Mouse (Mus musculus) heart, embryonic 10.5 days (tissue): ENCODE measurements around the gene Gm17571. TPM values are rescaled to one million over a fixed set of nuclear protein-coding genes. Genes with fewer than 3 reads are reported as not detected.

Experiments used
- DNase-seq: peaks from one replicate; pipeline ENCODE4 v3.0.0-alpha.2; 2017; ENCODE audit warnings: low spot score
- H3K27ac ChIP-seq: fragments of 300-500 bp; sonication (generic); 2 replicates; pipeline ENCODE4 v1.5.1; 2016; ENCODE audit warnings: mild to moderate bottlenecking
- H3K27me3 ChIP-seq: fragments of 300-500 bp; sonication (generic); 2 replicates; pipeline ENCODE4 v1.6.1; 2016; ENCODE audit warnings: mild to moderate bottlenecking; ENCODE audit not compliant: poor library complexity, insufficient read depth, severe bottlenecking
- H3K36me3 ChIP-seq: fragments of 300-500 bp; sonication (generic); 2 replicates; pipeline ENCODE4 v1.6.1; 2016; ENCODE audit warnings: mild to moderate bottlenecking, moderate library complexity
- H3K4me1 ChIP-seq: fragments of 300-500 bp; sonication (generic); 2 replicates; pipeline ENCODE4 v1.6.1; 2016; ENCODE audit warnings: mild to moderate bottlenecking
- H3K4me3 ChIP-seq: fragments of 300-500 bp; sonication (generic); 2 replicates; pipeline ENCODE4 v1.5.1; 2016; ENCODE audit warnings: mild to moderate bottlenecking, moderate library complexity
- H3K9me3 ChIP-seq: fragments of 300-500 bp; sonication (generic); 2 replicates; pipeline ENCODE4 v1.6.1; 2016; ENCODE audit warnings: mild to moderate bottlenecking, moderate library complexity
- WGBS: fragments of 180-500 bp; shearing (Covaris S2); methylation state at CpG from one replicate; pipeline ENCODE4 v1.1.7; 2016; 5-methylcytosine and 5-hydroxymethylcytosine counted together
- polyA plus RNA-seq: library from polyadenylated mRNA; unstranded; fragments of >200 nt; fragmentation: Nextera tagmentation; extraction: Ambion mirVana; gene quantifications from 2 replicates; pipeline ENCODE4 v1.2.1, GENCODE M21; 2016

The Gm17571 gene
- not detected in 2 replicates for polyA plus RNA-seq

GRCm38 (mm10) chr9:13446703-13447285, at the start of gene Gm17571:
Gene Gm17571, minus strand, starts transcription at chr9:13446753.
- 0 out of 2 replicates have a peak within 1 kb of the TSS, but pooled peaks have one; percentile 5 for H3K27ac ChIP-seq
- H3K27me3 ChIP-seq, result no peaks in the 10 kb centered on the region
- peaks cover 31% of the 10 kb centered on the region for H3K4me1 ChIP-seq
- WGBS, result 59% methylated on average over 4 of the region's 4 CpGs
- H3K9me3 ChIP-seq, result no peaks in the 10 kb centered on the region
- H3K4me3 ChIP-seq, result no peak within 1 kb of the TSS
- no peaks in the 10 kb centered on the region for H3K36me3 ChIP-seq
- no peak for DNase-seq

- Histone ChIP-seq H3K27ac (no peak overlapping the region), H3K36me3 (no peaks in the 10 kb centered on the region), H3K9me3 (no peaks in the 10 kb centered on the region), H3K4me3 (no peak overlapping the region), H3K4me1 (peaks cover 29% of the 10 kb centered on the region), H3K27me3 (no peaks in the 10 kb centered on the region)
- no peak for DNase-seq
Observed at GRCm38 (mm10) chr9:13495530-13495929, 49.0 kb upstream of the Gm17571 start.

GRCm38 (mm10) chr9:13493746-13494145, 47.2 kb upstream of the Gm17571 start:
- no peaks in the 10 kb centered on the region for H3K9me3 ChIP-seq
- DNase-seq, result no peak
- H3K27me3 ChIP-seq, result no peaks in the 10 kb centered on the region
- 89% methylated on average over 2 of the region's 2 CpGs for WGBS
- no peak overlapping the region for H3K4me3 ChIP-seq
- H3K27ac ChIP-seq, result no peak overlapping the region; the same call in 1 of the 2 replicates
- H3K4me1 ChIP-seq, result peaks cover 32% of the 10 kb centered on the region
- no peaks in the 10 kb centered on the region for H3K36me3 ChIP-seq

DNA sequence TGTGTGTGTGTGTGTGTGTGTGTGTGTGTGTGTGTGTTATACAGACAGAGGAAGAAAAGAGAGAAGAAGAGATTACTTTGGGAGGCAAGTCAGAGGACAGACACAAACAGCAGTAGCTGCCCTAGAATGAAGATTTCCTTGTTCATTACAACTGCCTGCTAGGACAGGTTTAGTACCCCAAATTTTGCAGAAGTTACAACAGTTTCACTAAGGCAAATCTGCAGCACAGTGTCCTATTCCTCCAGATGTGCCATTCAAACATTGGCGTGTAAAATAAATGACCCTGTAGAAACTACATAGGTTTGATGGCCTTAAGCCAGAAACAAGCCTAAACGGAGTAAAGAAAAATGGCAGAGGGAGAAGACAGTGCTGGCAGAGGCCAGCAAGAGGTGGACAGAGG, 46.3 kb upstream of the Gm17571 start:
- 83% methylated on average over 2 of the region's 2 CpGs for WGBS
- H3K9me3 ChIP-seq, result no peaks in the 10 kb centered on the region

DNA sequence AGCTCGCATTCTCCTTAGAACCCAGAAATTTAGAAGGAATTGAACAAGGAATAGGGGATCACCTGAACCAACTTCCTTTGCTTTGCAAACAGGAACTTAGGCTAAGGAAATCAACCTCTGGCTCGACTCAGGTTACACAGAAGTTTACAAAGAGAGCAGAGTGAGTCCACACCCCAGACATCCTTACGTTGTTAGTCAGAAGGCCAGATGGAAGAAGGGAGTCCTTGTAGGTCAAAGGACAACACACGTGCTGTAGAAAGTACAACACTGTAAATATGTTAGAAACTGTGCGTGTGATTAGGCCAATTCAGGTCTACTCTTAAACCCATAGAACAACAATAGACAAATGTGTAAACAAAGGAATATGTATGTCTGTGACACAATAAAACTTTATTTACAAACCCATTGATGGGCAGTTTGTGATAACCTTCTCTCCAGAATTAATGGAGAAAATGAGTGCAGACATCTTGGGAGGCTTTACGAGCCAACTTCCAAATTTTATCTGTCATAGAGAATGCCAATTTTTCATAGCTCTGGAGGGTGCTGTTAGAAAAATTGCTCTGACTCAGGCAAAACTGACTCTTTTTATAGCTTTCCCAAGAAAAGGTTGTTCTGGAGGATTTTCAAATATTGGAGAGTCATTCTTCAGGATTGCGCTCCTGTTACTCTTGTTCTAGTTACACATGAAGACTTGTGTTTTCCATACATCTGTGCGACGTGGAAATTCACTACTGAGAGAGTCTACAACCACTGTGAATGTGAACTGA, 45.5 kb upstream of the Gm17571 start:
- Histone ChIP-seq H3K27ac (no peak overlapping the region), H3K4me1 (peaks cover 18% of the 10 kb centered on the region), H3K36me3 (no peaks in the 10 kb centered on the region), H3K27me3 (no peaks in the 10 kb centered on the region), H3K9me3 (no peaks in the 10 kb centered on the region), H3K4me3 (no peak overlapping the region)
- 79% methylated on average over 9 of the region's 9 CpGs for WGBS
- no peak for DNase-seq

More for the DNA sequence above, 46.3 kb upstream of the Gm17571 start:
- Histone ChIP-seq H3K4me1 (peaks cover 24% of the 10 kb centered on the region), H3K4me3 (no peak overlapping the region), H3K27ac (no peak overlapping the region), H3K36me3 (no peaks in the 10 kb centered on the region), H3K27me3 (no peaks in the 10 kb centered on the region)
- no peak for DNase-seq

GRCm38 (mm10) chr9:13491107-13491506, 44.6 kb upstream of the Gm17571 start:
- no peak overlapping the region for H3K27ac ChIP-seq
- WGBS, result 70% methylated on average over 1 of the region's 1 CpGs
- no peak for DNase-seq
- peaks cover 13% of the 10 kb centered on the region for H3K4me1 ChIP-seq
- H3K36me3 ChIP-seq, result no peaks in the 10 kb centered on the region
- no peaks in the 10 kb centered on the region for H3K9me3 ChIP-seq
- H3K4me3 ChIP-seq, result no peak overlapping the region
- no peaks in the 10 kb centered on the region for H3K27me3 ChIP-seq

GRCm38 (mm10) chr9:13485914-13486313, 39.4 kb upstream of the Gm17571 start:
- no peaks in the 10 kb centered on the region for H3K27me3 ChIP-seq
- peaks cover 31% of the 10 kb centered on the region for H3K4me1 ChIP-seq
- no peak for DNase-seq
- 71% methylated on average over 1 of the region's 1 CpGs for WGBS
- H3K36me3 ChIP-seq, result no peaks in the 10 kb centered on the region
- H3K4me3 ChIP-seq, result no peak overlapping the region
- H3K9me3 ChIP-seq, result no peaks in the 10 kb centered on the region
- 0 out of 2 replicates have a peak overlapping the region, but pooled peaks have one; percentile 57 for H3K27ac ChIP-seq

DNA sequence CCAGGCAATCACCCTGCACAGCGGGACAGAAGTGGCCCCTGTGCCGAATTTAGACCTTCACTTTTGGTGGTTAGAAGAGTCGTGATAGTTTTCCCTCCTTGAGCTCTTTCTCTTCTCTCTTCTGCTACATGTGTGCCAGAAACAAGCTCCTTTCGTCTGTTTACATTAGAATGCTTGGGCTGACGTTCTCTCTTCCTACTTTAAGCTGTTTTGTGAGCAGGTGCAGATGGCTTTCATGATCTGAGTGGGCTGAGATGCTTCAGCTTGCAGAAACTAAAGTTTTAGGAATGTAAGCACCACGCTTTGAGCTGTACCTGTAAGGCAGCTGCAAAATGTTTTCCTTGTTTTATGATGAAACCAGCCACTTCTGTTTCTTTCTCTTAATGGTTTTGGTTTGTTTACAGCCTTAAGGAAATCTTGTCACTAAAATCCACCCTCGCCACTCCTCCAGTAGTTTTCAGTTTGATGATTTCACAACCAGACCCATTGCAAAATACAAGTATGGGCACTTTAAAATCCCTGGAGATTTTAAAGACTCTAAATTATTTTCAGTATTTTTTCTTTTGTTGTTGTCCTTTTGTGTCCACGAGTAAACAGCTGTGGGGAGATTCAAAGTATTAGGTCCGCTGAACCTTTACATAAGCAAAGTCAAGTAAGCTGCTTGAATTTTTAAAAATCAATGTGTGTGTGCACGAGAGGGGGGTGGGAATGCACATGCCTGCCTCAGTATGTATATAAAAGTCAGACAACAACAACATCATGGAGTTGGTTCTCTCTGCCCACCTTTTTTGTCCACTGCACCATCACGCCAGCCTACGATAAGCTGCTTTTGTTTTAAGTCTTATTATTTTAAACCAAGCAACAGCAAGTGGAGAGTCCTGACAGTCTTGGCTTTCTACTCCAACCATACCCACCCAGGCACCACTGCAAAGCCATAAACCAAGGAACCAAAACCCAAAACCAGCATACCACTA, 38.0 kb upstream of the Gm17571 start:
- Histone ChIP-seq H3K9me3 (no peaks in the 10 kb centered on the region), H3K4me3 (peak overlapping the region; percentile 31), H3K27ac (peak overlapping the region; percentile 81), H3K27me3 (no peaks in the 10 kb centered on the region), H3K4me1 (peaks cover 33% of the 10 kb centered on the region), H3K36me3 (no peaks in the 10 kb centered on the region)
- WGBS, result 59% methylated on average over 12 of the region's 12 CpGs
- DNase-seq, result no peak

- Histone ChIP-seq H3K4me3 (peak overlapping the region; percentile 31; the same call in 1 of the 2 replicates), H3K27me3 (no peaks in the 10 kb centered on the region), H3K4me1 (peaks cover 33% of the 10 kb centered on the region), H3K36me3 (no peaks in the 10 kb centered on the region), H3K9me3 (no peaks in the 10 kb centered on the region), H3K27ac (peak overlapping the region; percentile 81)
- 39% methylated on average over 5 of the region's 5 CpGs for WGBS
- no peak for DNase-seq
Observed at GRCm38 (mm10) chr9:13483199-13484068, 36.9 kb upstream of the Gm17571 start.

GRCm38 (mm10) chr9:13479275-13479674, 32.7 kb upstream of the Gm17571 start:
- Histone ChIP-seq H3K27me3 (no peaks in the 10 kb centered on the region), H3K4me1 (peaks cover 23% of the 10 kb centered on the region), H3K9me3 (no peaks in the 10 kb centered on the region), H3K27ac (no peak overlapping the region), H3K36me3 (no peaks in the 10 kb centered on the region), H3K4me3 (no peak overlapping the region)
- no peak for DNase-seq
- WGBS, result 55% methylated on average over 4 of the region's 4 CpGs

DNA sequence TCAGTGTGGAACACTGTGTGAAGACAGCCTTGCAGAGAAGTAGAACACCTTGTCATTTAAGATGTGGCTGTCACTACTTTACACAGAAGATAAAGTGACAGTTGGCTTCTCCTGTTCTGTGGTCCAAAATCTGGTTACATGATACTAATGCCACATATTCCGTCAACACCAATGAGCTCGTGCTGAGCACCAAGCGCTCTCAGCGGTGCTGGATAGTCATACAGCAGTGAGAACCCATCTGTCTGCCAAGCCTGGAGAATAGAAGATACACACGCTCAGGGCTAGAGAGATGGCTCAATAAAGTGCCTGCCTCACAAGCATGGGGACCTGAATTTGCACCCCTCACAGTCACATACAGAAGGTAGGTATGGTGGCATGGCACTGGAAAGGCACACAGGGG, 28.4 kb upstream of the Gm17571 start:
- Histone ChIP-seq H3K36me3 (no peaks in the 10 kb centered on the region), H3K4me1 (peaks cover 8% of the 10 kb centered on the region; the same call in 1 of the 2 replicates), H3K27ac (no peak overlapping the region), H3K9me3 (no peaks in the 10 kb centered on the region), H3K4me3 (no peak overlapping the region), H3K27me3 (no peaks in the 10 kb centered on the region)
- no peak for DNase-seq
- 88% methylated on average over 5 of the region's 5 CpGs for WGBS

DNA sequence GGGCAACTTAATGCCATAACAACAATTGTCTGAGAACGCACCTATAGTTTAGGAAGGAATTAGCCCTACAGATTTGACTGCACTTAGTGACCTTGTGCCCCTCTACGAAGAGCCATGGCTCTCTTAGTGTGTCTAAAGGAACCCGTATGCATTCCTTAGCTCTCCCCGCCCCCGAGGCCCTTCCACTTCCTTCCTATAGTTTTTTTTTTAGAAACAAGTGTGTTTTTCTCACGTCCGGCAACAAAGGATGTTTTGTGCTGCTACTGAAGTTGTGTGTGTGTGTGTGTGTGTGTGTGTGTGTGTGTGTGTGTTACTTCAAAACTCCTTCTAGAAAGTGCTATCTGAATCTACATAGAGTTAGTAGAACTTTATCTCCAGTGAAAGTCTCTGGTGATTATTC, 23.5 kb upstream of the Gm17571 start:
- H3K36me3 ChIP-seq, result no peaks in the 10 kb centered on the region
- H3K27me3 ChIP-seq, result no peaks in the 10 kb centered on the region
- H3K9me3 ChIP-seq, result no peaks in the 10 kb centered on the region
- 22% methylated on average over 7 of the region's 7 CpGs for WGBS
- no peak overlapping the region for H3K4me3 ChIP-seq
- no peak for DNase-seq
- H3K27ac ChIP-seq, result peak overlapping the region; percentile 8; the same call in 1 of the 2 replicates
- H3K4me1 ChIP-seq, result peaks cover 36% of the 10 kb centered on the region
